Mouse (Mus musculus) limb, embryonic 11.5 days (tissue): ENCODE results near the gene Abce1. TPM values are rescaled to one million over a fixed set of nuclear protein-coding genes. Genes with fewer than 3 reads are reported as not detected.
A peak's percentile ranks its signal among the peaks of the same experiment; 100 is the strongest.
"Not testable (repeated sequence)": the region's sequence is repeated elsewhere in the genome, so short reads cannot be mapped to it uniquely, and the experiment has no call there.

ENCODE experiments used
- ATAC-seq: fragments of 200-750 bp; cut with Nextera tagmentation; 2 replicates; pipeline ENCODE4 v1.8.0; 2017; ENCODE audit warnings: low read depth; ENCODE audit not compliant: insufficient number of reproducible peaks, low FRiP score, low TSS enrichment
- DNase-seq: peaks from one replicate; pipeline ENCODE4 v3.0.0-alpha.2; 2015; ENCODE audit warnings: low spot score
- H3K27ac ChIP-seq: fragments of 300-500 bp; sonication (generic); replicated peaks from 2 replicates; pipeline ENCODE4 v1.5.1; 2014; ENCODE audit warnings: low read depth, mild to moderate bottlenecking, low read length
- H3K27me3 ChIP-seq: fragments of 300-500 bp; sonication (generic); 2 replicates; pipeline ENCODE4 v1.6.1; 2014; ENCODE audit warnings: mild to moderate bottlenecking, low read length, mixed read lengths; ENCODE audit not compliant: control insufficient read depth, insufficient read depth
- H3K36me3 ChIP-seq: fragments of 300-500 bp; sonication (generic); 2 replicates; pipeline ENCODE4 v1.6.1; 2014; ENCODE audit warnings: mild to moderate bottlenecking, low read length, moderate library complexity, mixed read lengths; ENCODE audit not compliant: control insufficient read depth, insufficient read depth
- H3K4me1 ChIP-seq: fragments of 300-500 bp; sonication (generic); 2 replicates; pipeline ENCODE4 v1.6.1; 2014; ENCODE audit warnings: low read length, mixed read lengths; ENCODE audit not compliant: control insufficient read depth, insufficient read depth
- H3K4me2 ChIP-seq: fragments of 300-500 bp; sonication (generic); 2 replicates; pipeline ENCODE4 v1.6.1; 2014; ENCODE audit warnings: low read depth, mild to moderate bottlenecking, moderate library complexity; ENCODE audit not compliant: severe bottlenecking
- H3K4me3 ChIP-seq: fragments of 300-500 bp; sonication (generic); 2 replicates; pipeline ENCODE4 v1.5.1; 2014; ENCODE audit warnings: low read depth, low read length
- H3K9ac ChIP-seq: fragments of 300-500 bp; sonication (generic); 2 replicates; pipeline ENCODE4 v1.6.1; 2014; ENCODE audit warnings: mild to moderate bottlenecking, low read length
- H3K9me3 ChIP-seq: fragments of 300-500 bp; sonication (generic); 2 replicates; pipeline ENCODE4 v1.6.1; 2016; ENCODE audit warnings: low read length; ENCODE audit not compliant: control insufficient read depth
- WGBS: fragments of 180-500 bp; shearing (Covaris S2); extraction: QIAGEN DNeasy Blood & Tissue Kit; methylation state at CpG from one replicate; pipeline ENCODE4 v1.1.7; 2014; 5-methylcytosine and 5-hydroxymethylcytosine counted together
- polyA plus RNA-seq: library from polyadenylated mRNA; unstranded; fragments of >200 nt; fragmentation: Nextera tagmentation; extraction: Ambion mirVana; gene quantifications from 2 replicates; pipeline ENCODE4 v1.2.1, GENCODE M21; 2014

Abce1 gene
- polyA plus RNA-seq, 1 experiment from 2014 or later, result 135 TPM

DNA sequence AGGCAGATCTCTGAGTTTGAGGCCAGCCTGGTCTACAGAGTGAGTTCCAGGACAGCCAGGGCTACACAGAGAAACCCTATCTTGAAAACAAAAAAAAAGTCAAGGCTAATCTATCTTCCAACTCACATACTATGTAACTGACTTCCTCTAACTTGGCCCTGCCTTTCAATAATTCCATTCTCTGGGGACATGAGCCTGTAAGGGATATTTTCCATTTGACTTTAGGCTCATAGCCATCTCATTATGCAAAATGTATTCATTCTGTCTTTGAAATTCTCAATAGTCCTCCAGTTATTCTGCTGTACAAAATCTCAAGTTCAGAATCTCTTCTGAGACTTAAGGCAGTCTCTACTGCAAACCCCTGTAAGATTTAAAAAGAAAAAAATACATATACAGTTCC is 10.0 kb upstream of the Abce1 start:
- DNase-seq (no peak), ATAC-seq (no peak)
- H3K4me1 ChIP-seq, result no peaks in the 10 kb centered on the region
- no peaks in the 10 kb centered on the region for H3K9me3 ChIP-seq
- no peak overlapping the region for H3K4me2 ChIP-seq
- H3K4me3 ChIP-seq, result no peak overlapping the region
- H3K27me3 ChIP-seq, result no peaks in the 10 kb centered on the region
- no peak overlapping the region for H3K9ac ChIP-seq
- H3K36me3 ChIP-seq, result peaks cover 3% of the 10 kb centered on the region; the same call in 1 of the 2 replicates
- no peak overlapping the region for H3K27ac ChIP-seq

DNA sequence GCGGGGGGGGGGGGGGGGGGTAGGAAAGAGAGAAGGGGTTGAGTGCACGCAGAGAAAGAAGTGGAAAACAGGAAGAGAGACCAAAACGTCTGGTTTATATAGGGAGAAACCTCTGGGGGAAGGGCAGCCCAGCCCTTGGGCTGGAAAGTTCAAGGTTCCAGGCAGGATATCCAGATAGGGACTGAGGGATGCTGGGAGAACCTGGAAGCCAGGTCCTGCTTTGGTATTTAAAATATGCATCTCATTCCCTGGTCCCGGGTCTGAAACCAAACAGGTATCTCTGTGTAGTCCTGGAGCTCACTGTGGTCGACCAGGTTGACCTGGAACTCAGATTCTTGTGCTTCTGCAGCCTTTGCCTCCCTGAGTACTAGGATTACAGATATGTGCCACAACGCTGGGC is 1.1 kb upstream of the Abce1 start:
- Histone ChIP-seq H3K27ac (no peak overlapping the region), H3K4me3 (no peak overlapping the region), H3K9me3 (no peaks in the 10 kb centered on the region), H3K27me3 (no peaks in the 10 kb centered on the region), H3K4me2 (no peak overlapping the region), H3K9ac (no peak overlapping the region), H3K36me3 (no peaks in the 10 kb centered on the region), H3K4me1 (no peaks in the 10 kb centered on the region)
- no peak for ATAC-seq
- WGBS, result 50% methylated on average over 5 of the region's 6 CpGs
- no peak for DNase-seq

DNA sequence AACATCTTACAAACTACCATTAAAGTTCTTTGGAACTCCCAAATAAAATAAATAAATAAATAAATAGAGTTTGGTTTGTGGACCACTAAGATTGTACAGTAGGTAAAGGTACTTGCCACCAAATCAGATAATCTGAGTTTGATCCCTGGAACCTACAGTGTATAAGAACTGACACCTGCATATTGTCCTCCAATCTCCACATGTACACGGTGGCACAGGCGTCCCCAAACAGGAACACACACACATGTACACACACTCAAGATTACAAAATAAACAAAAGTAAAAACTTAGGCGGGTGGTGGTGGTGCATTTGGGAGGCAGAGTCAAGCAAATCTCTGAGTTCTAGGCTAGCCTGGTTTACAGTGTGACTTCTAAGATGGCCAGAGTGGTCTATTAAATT is 4.9 kb downstream of the Abce1 start:
- H3K4me3 ChIP-seq, result no peak overlapping the region
- H3K27me3 ChIP-seq, result no peaks in the 10 kb centered on the region
- H3K36me3 ChIP-seq, result peaks cover 15% of the 10 kb centered on the region
- ATAC-seq, result no peak
- H3K4me1 ChIP-seq, result no peaks in the 10 kb centered on the region
- no peak for DNase-seq
- H3K27ac ChIP-seq, result no peak overlapping the region
- no peaks in the 10 kb centered on the region for H3K9me3 ChIP-seq
- H3K9ac ChIP-seq, result no peak overlapping the region
- 94% methylated on average over 3 of the region's 3 CpGs for WGBS
- no peak overlapping the region for H3K4me2 ChIP-seq

DNA sequence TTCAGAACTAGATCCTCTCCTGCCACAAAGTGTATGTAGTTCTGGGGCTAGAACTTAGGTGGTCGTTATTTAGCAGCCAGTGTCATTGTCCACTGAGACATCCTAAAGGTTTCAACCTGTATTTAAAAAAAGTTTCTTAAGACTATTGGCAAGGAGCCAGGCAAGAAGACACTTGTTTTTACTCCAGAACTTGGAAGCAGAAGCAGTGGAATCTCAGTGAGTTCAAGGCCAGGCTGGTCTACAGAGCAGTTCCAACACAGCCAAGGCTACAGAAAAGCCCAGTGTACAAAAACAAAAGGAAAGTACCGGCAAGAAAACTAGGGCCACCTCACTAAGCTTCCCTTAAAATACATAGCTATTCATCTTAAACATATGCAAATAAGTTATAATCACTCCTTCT is 19.0 kb downstream of the Abce1 start:
- peaks cover 16% of the 10 kb centered on the region for H3K36me3 ChIP-seq
- H3K27me3 ChIP-seq, result no peaks in the 10 kb centered on the region
- no peak overlapping the region for H3K4me2 ChIP-seq
- H3K9me3 ChIP-seq, result no peaks in the 10 kb centered on the region
- H3K4me3 ChIP-seq, result no peak overlapping the region
- ATAC-seq (no peak), DNase-seq (no peak)
- H3K27ac ChIP-seq, result no peak overlapping the region
- H3K4me1 ChIP-seq, result no peaks in the 10 kb centered on the region
- 90% methylated on average over 2 of the region's 2 CpGs for WGBS
- no peak overlapping the region for H3K9ac ChIP-seq

DNA sequence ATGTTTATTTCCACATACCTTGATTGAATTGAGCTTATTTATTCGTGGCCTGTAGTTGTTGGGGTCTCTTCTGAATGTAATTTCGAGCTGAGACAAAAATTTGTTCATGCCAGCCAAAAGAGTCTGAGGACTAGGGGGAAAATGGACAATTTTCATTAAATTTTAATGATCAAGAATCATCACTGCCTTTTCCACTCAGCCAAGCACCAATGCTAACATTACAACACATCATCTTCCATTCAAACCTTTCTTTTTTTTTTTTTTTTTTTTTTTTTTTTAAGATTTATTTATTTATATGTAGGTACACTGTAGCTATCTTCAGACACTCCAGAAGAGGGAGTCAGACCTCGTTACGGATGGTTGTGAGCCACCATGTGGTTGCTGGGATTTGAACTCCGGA is 25.6 kb downstream of the Abce1 start:
- H3K4me3 ChIP-seq, H3K9me3 ChIP-seq, H3K4me1 ChIP-seq, DNase-seq, ATAC-seq, H3K27me3 ChIP-seq, H3K27ac ChIP-seq, H3K9ac ChIP-seq, H3K4me2 ChIP-seq: not testable (repeated sequence)
- H3K36me3 ChIP-seq, result peaks cover 17% of the 10 kb centered on the region
- 87% methylated on average over 4 of the region's 5 CpGs for WGBS

DNA sequence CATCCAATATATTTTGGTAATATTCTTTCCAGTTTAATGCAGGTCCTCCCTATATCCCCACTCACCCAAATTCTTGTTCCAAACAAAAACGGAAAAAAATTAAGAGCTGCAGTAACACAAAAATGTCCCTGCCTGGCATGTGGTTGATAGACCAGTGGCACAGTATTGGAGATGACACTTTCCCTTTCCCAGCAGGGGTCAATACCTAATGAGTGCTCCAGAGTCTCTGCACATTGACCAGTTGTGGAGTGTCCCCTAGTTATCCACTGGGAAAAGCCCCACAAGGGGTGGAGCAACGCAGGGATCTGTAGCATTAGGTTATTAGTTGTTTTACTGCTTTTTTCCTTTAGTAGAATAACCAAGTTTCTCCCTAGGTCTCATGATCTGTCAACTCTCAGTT is 30.6 kb downstream of the Abce1 start:
- WGBS, result 37% methylated on average over 2 of the region's 2 CpGs
- Histone ChIP-seq H3K9ac (no peak overlapping the region), H3K27ac (no peak overlapping the region), H3K36me3 (peaks cover 8% of the 10 kb centered on the region; the same call in 1 of the 2 replicates), H3K27me3 (no peaks in the 10 kb centered on the region), H3K4me2 (peak overlapping the region; percentile 66), H3K9me3 (no peaks in the 10 kb centered on the region), H3K4me3 (peak overlapping the region; percentile 29), H3K4me1 (0 out of 2 replicates have a peak, but pooled peaks cover 2% of the 10 kb centered on the region)
- DNase-seq (no peak), ATAC-seq (no peak)

DNA sequence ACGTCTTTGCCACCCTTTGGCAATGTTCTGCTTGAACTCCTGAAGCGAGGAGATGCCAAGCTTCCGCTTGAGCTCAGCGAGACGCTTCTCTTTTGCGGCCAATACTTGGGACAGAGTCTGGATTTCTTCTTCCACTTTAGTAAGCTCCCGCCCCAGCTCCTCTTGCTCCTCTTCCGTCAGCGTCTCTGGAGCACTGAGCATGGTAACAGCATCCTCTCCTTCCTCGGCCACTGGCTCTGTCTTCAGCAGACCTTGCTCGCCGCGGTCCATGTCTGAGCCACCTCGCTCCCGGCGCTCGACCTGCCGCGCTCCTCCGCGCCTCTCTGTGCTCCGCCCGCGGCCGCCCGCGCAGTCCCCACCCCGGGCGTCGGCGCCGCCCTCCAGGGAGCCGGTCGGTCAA is 31.0 kb downstream of the Abce1 start:
- Histone ChIP-seq H3K36me3 (peaks cover 8% of the 10 kb centered on the region; the same call in 1 of the 2 replicates), H3K9ac (0 out of 2 replicates have a peak overlapping the region, but pooled peaks have one; percentile 27), H3K27me3 (no peaks in the 10 kb centered on the region), H3K4me3 (peak overlapping the region; percentile 29), H3K27ac (no peak overlapping the region), H3K9me3 (no peaks in the 10 kb centered on the region), H3K4me1 (0 out of 2 replicates have a peak, but pooled peaks cover 2% of the 10 kb centered on the region), H3K4me2 (peak overlapping the region; percentile 66)
- ATAC-seq (no peak), DNase-seq (peak; percentile 51)
- 10% methylated on average over 34 of the region's 34 CpGs for WGBS

DNA sequence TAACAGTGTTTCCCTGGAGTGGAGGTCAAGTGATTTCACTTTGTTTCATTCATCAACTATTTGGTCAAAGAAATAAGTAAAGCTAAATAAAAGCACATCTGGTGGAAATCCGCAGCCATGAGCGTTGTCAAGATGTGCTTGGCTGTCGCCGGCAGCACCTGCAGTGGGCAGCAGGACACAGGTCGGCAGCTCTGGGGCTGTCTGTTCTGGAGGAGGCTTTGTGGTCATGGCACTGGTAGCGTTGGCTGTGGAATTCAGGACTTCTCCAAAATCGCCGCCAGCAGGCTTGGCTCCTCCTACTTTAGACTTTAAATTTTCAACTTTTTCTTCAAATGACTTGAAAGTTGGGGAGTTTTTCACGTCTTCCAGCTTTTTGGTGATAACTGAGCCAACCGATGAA is 31.5 kb downstream of the Abce1 start:
- peak overlapping the region; percentile 66 for H3K4me2 ChIP-seq
- H3K27ac ChIP-seq, DNase-seq, H3K4me1 ChIP-seq, H3K27me3 ChIP-seq, H3K4me3 ChIP-seq, ATAC-seq, H3K9me3 ChIP-seq, H3K36me3 ChIP-seq, H3K9ac ChIP-seq: not testable (repeated sequence)
- 53% methylated on average over 10 of the region's 10 CpGs for WGBS

DNA sequence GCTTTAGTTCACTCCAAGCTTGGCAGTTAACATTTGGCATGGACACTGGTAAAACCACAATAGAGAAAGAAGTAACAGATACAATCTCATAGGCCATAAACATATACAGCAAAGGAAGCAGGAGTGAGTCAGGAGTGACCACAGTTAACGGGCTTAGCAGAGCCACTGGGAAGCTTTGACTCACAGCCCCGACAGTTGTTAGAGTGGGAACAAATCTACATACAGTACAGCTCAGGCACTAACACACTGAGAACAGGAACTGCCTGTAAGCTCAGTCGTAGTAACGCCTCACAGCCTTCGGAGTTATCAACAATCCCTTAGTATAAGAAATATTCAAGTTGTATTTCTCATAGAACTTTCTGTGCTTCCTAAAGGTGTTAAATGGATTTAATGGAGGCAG is 32.5 kb downstream of the Abce1 start:
- Histone ChIP-seq H3K9ac (no peak overlapping the region), H3K27me3 (no peaks in the 10 kb centered on the region), H3K4me1 (0 out of 2 replicates have a peak, but pooled peaks cover 2% of the 10 kb centered on the region), H3K9me3 (no peaks in the 10 kb centered on the region), H3K36me3 (peaks cover 3% of the 10 kb centered on the region; the same call in 1 of the 2 replicates), H3K4me2 (no peak overlapping the region), H3K27ac (no peak overlapping the region), H3K4me3 (no peak overlapping the region)
- 67% methylated on average over 5 of the region's 5 CpGs for WGBS
- ATAC-seq (no peak), DNase-seq (no peak)
